Mouse (Mus musculus): ENCODE data around the gene Stk38.
"Not testable (repeated sequence)": the region's sequence is repeated elsewhere in the genome, so short reads cannot be mapped to it uniquely, and the experiment has no call there.

Stk38 gene

GRCm38 (mm10) chr17:29007243-29007640, 553 bp downstream of the Stk38 start:
- DNase-seq (ENCODE audit: low spot score in 2 of 2): peak in 1 of 2 experiments; percentile 37

- DNase-seq (ENCODE audit: low spot score in 2 of 2): no peak
Observed at GRCm38 (mm10) chr17:29006812-29007211, 983 bp downstream of the Stk38 start.

GRCm38 (mm10) chr17:29005002-29005401, 2.8 kb downstream of the Stk38 start:
- DNase-seq (ENCODE audit: low spot score in 2 of 2): no peak

- no peak for DNase-seq (ENCODE audit: low spot score in 2 of 2)
Observed at GRCm38 (mm10) chr17:29003740-29004139, 4.1 kb downstream of the Stk38 start.

- DNase-seq (ENCODE audit: low spot score in 2 of 2): no peak
Observed at GRCm38 (mm10) chr17:29000465-29000864, 7.3 kb downstream of the Stk38 start.

- no peak for DNase-seq (ENCODE audit: low spot score in 2 of 2)
Observed at GRCm38 (mm10) chr17:28994615-28995014, 13.2 kb downstream of the Stk38 start.

- not testable (repeated sequence) for DNase-seq (ENCODE audit: low spot score in 2 of 2)
Observed at GRCm38 (mm10) chr17:28993004-28993403, 14.8 kb downstream of the Stk38 start.

GRCm38 (mm10) chr17:28992105-28992504, 15.7 kb downstream of the Stk38 start:
- DNase-seq (ENCODE audit: low spot score in 2 of 2): peak in 1 of 2 experiments; percentile 33

- DNase-seq (ENCODE audit: low spot score in 2 of 2): no peak
Observed at GRCm38 (mm10) chr17:28991286-28991685, 16.5 kb downstream of the Stk38 start.

- no peak for DNase-seq (ENCODE audit: low spot score in 2 of 2)
Observed at GRCm38 (mm10) chr17:28990060-28990459, 17.7 kb downstream of the Stk38 start.

- DNase-seq (ENCODE audit: low spot score in 2 of 2): no peak
Observed at GRCm38 (mm10) chr17:28988996-28989395, 18.8 kb downstream of the Stk38 start.

- no peak for DNase-seq (ENCODE audit: low spot score in 2 of 2)
Observed at GRCm38 (mm10) chr17:28988291-28988690, 19.5 kb downstream of the Stk38 start.

GRCm38 (mm10) chr17:28987713-28988112, 20.1 kb downstream of the Stk38 start:
- DNase-seq (ENCODE audit: low spot score in 2 of 2): no peak

GRCm38 (mm10) chr17:28986833-28987232, 21.0 kb downstream of the Stk38 start:
- peak in 1 of 2 experiments; percentile 6 for DNase-seq (ENCODE audit: low spot score in 2 of 2)

- DNase-seq (ENCODE audit: low spot score in 2 of 2): no peak
Observed at GRCm38 (mm10) chr17:28984724-28985420, 22.9 kb downstream of the Stk38 start.

GRCm38 (mm10) chr17:28982591-28982990, 25.2 kb downstream of the Stk38 start:
- no peak for DNase-seq (ENCODE audit: low spot score in 2 of 2)

- no peak for DNase-seq (ENCODE audit: low spot score in 2 of 2)
Observed at GRCm38 (mm10) chr17:28981081-28981480, 26.7 kb downstream of the Stk38 start.

GRCm38 (mm10) chr17:28979091-28979490, 28.7 kb downstream of the Stk38 start:
- DNase-seq (ENCODE audit: low spot score in 2 of 2): no peak

- DNase-seq (ENCODE audit: low spot score in 2 of 2): no peak
Observed at GRCm38 (mm10) chr17:28970122-28970521, 37.7 kb downstream of the Stk38 start.

GRCm38 (mm10) chr17:28967021-28967610, 40.7 kb downstream of the Stk38 start:
- no peak for DNase-seq (ENCODE audit: low spot score in 2 of 2)

- no peak for DNase-seq (ENCODE audit: low spot score in 2 of 2)
Observed at GRCm38 (mm10) chr17:28961596-28961995, 46.2 kb downstream of the Stk38 start.

- DNase-seq (ENCODE audit: low spot score in 2 of 2): no peak
Observed at GRCm38 (mm10) chr17:28960597-28960996, 47.2 kb downstream of the Stk38 start.

GRCm38 (mm10) chr17:28954416-28954815, 53.4 kb downstream of the Stk38 start:
- DNase-seq (ENCODE audit: low spot score in 2 of 2): no peak

Measured in heart, adult 9 months (tissue).